Mouse (Mus musculus) thymus, adult 18-20 months (tissue): Measurements from ENCODE around the gene Cnga3.

ENCODE experiments used
- DNase-seq, 2 experiments: peaks; one replicate each; pipeline ENCODE4 v3.0.0; 2022; ENCODE audit warnings: mixed read lengths in 2 of 2

Gene Cnga3

GRCm38 (mm10) chr1:37214144-37214543 is at the start of gene Cnga3:
Cnga3 (plus strand) TSS chr1:37214434.
- no peak for DNase-seq

GRCm38 (mm10) chr1:37166066-37166465 is 48.2 kb upstream of the Cnga3 start:
- DNase-seq = no peak

GRCm38 (mm10) chr1:37167918-37168317 is 46.3 kb upstream of the Cnga3 start:
- no peak for DNase-seq

- no peak for DNase-seq
These were observed 36.4 kb upstream of the Cnga3 start for GRCm38 (mm10) chr1:37177874-37178273.

- no peak for DNase-seq
These were observed 34.4 kb upstream of the Cnga3 start for GRCm38 (mm10) chr1:37179852-37180251.

- DNase-seq = no peak
These were observed 27.2 kb upstream of the Cnga3 start for GRCm38 (mm10) chr1:37187050-37187449.

- DNase-seq = no peak
These were observed 19.6 kb upstream of the Cnga3 start for GRCm38 (mm10) chr1:37194607-37195006.

GRCm38 (mm10) chr1:37201406-37201805 is 12.8 kb upstream of the Cnga3 start:
- no peak for DNase-seq

- DNase-seq = no peak
These were observed 6.5 kb upstream of the Cnga3 start for GRCm38 (mm10) chr1:37207743-37208142.

- no peak for DNase-seq
These were observed 1.9 kb upstream of the Cnga3 start for GRCm38 (mm10) chr1:37212375-37212774.

GRCm38 (mm10) chr1:37218386-37218785 is 4.2 kb downstream of the Cnga3 start:
- DNase-seq = no peak

- DNase-seq = no peak
These were observed 5.4 kb downstream of the Cnga3 start for GRCm38 (mm10) chr1:37219593-37219992.

- DNase-seq = no peak
These were observed 6.1 kb downstream of the Cnga3 start for GRCm38 (mm10) chr1:37220134-37220907.

- no peak for DNase-seq
These were observed 7.8 kb downstream of the Cnga3 start for GRCm38 (mm10) chr1:37222002-37222401.

- no peak for DNase-seq
These were observed 16.2 kb downstream of the Cnga3 start for GRCm38 (mm10) chr1:37230404-37230803.

GRCm38 (mm10) chr1:37231295-37231701 is 17.1 kb downstream of the Cnga3 start:
- no peak for DNase-seq

- no peak for DNase-seq
These were observed 24.9 kb downstream of the Cnga3 start for GRCm38 (mm10) chr1:37239045-37239635.

- no peak for DNase-seq
These were observed 28.0 kb downstream of the Cnga3 start for GRCm38 (mm10) chr1:37242253-37242652.

GRCm38 (mm10) chr1:37246476-37246875 is 32.2 kb downstream of the Cnga3 start:
- DNase-seq = no peak

GRCm38 (mm10) chr1:37248406-37248805 is 34.2 kb downstream of the Cnga3 start:
- DNase-seq = no peak

GRCm38 (mm10) chr1:37250643-37251310 is 36.5 kb downstream of the Cnga3 start:
- DNase-seq = peak; percentile 22 to 34

GRCm38 (mm10) chr1:37258443-37258842 is 44.2 kb downstream of the Cnga3 start:
- DNase-seq = no peak

GRCm38 (mm10) chr1:37272464-37272863 is 58.2 kb downstream of the Cnga3 start:
- peak; percentile 7 to 31 for DNase-seq

- DNase-seq = no peak
These were observed 72.3 kb downstream of the Cnga3 start for GRCm38 (mm10) chr1:37286556-37286955.
